Comparison of ENCODE assay signal across 21 mouse cellular contexts in the genomic region with DNA sequence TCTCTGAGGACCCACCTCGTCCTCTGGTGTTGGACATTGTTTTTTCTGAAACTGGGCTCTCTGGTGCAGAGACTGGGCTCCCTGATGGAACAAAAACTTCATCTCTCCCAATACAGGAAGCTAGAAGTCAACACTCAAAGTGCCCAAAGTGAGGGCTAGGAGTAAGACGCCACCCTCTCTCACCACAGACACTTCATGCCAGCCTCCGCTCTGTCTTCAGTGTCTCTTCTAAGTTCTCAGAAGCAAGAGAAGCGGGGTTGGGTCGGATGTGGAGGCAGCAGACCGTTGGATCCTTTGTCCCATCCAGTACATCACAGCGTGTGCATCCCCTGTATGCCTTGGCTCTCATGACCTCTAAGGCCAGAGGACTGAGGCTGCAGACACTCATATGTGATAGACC. TPM values are rescaled to one million over a fixed set of nuclear protein-coding genes. Genes with fewer than 3 reads are reported as not detected.
DNase-seq lines count a peak whose midpoint lies in the region; ATAC-seq and TF ChIP-seq lines count a peak whose summit lies in the region.
"Had no signal": no experiment of that assay in that cellular context is flagged by ENCODE, and none has a peak within 500 bp of the region (broad histone marks: within the 10 kb centered on the region; RNA-seq: fewer than 3 reads in every experiment).

No protein-coding gene starts in this region.

- H3K36me3 ChIP-seq in forebrain, embryonic 10.5 days (replicated peaks): no peaks in the 10 kb centered on the region
- H3K36me3 ChIP-seq in forebrain, embryonic 16.5 days (ENCODE audit: control insufficient read depth, insufficient read depth): no peaks in the 10 kb centered on the region
- H3K36me3 ChIP-seq in thymus, adult 2 months (ENCODE audit: control insufficient read depth, insufficient read depth, low read length): no peaks in the 10 kb centered on the region
- H3K36me3 ChIP-seq in forebrain, embryonic 13.5 days (ENCODE audit: poor library complexity, severe bottlenecking): no peaks in the 10 kb centered on the region
- H3K36me3 ChIP-seq in heart, embryonic 10.5 days: no peaks in the 10 kb centered on the region
- H3K36me3 ChIP-seq: heart, embryonic 15.5 days; hindbrain, embryonic 15.5 days; neural tube, embryonic 15.5 days had no signal

- no peak for TF ChIP-seq POLR2A in thymus, adult 2 months (IDR thresholded peaks at IDR 0.05; ENCODE audit: control insufficient read depth, extremely low read depth, insufficient read depth, low read length, poor library complexity)

- intact Hi-C loops in gastrocnemius, adult 2 months (cut with DNase I): no loop called here

- H3K4me2 ChIP-seq in forebrain, embryonic 16.5 days (ENCODE audit: low read length): no peak overlapping the region
- no peak overlapping the region for H3K4me2 ChIP-seq in forebrain, embryonic 13.5 days
- H3K4me2 ChIP-seq: heart, embryonic 15.5 days; hindbrain, embryonic 15.5 days; neural tube, embryonic 15.5 days had no signal

- 90% methylated on average over 7 of the region's 7 CpGs for WGBS in forebrain, embryonic 10.5 days
- WGBS in forebrain, embryonic 16.5 days: 84% methylated on average over 7 of the region's 7 CpGs
- 69% methylated on average over 7 of the region's 7 CpGs for WGBS in thymus, adult 2 months
- 78% methylated on average over 7 of the region's 7 CpGs for WGBS in forebrain, embryonic 13.5 days
- 87% methylated on average over 7 of the region's 7 CpGs for WGBS in heart, embryonic 10.5 days

- H3K9me3 ChIP-seq in forebrain, embryonic 10.5 days: no peaks in the 10 kb centered on the region
- no peaks in the 10 kb centered on the region for H3K9me3 ChIP-seq in forebrain, embryonic 16.5 days (ENCODE audit: control insufficient read depth, low read length)
- H3K9me3 ChIP-seq in forebrain, embryonic 13.5 days (replicated peaks): no peaks in the 10 kb centered on the region
- no peaks in the 10 kb centered on the region for H3K9me3 ChIP-seq in heart, embryonic 10.5 days
- H3K9me3 ChIP-seq: heart, embryonic 15.5 days; hindbrain, embryonic 15.5 days; neural tube, embryonic 15.5 days had no signal

- H3K9ac ChIP-seq in forebrain, embryonic 16.5 days (replicated peaks; ENCODE audit: low read depth, low read length): no peak overlapping the region
- H3K9ac ChIP-seq in forebrain, embryonic 13.5 days: no peak overlapping the region
- H3K9ac ChIP-seq: heart, embryonic 15.5 days; hindbrain, embryonic 15.5 days; liver, postnatal 0 days; neural tube, embryonic 15.5 days had no signal

- no peaks in the 10 kb centered on the region; the same call in 1 of the 2 replicates for H3K27me3 ChIP-seq in forebrain, embryonic 10.5 days (ENCODE audit: poor library complexity, severe bottlenecking)
- no peaks in the 10 kb centered on the region for H3K27me3 ChIP-seq in forebrain, embryonic 16.5 days (replicated peaks; ENCODE audit: control insufficient read depth, insufficient read depth, low read length)
- no peaks in the 10 kb centered on the region; the same call in 1 of the 2 replicates for H3K27me3 ChIP-seq in thymus, adult 2 months (ENCODE audit: control insufficient read depth, insufficient read depth, low read length)
- H3K27me3 ChIP-seq in forebrain, embryonic 13.5 days: no peaks in the 10 kb centered on the region
- H3K27me3 ChIP-seq in heart, embryonic 10.5 days (ENCODE audit: insufficient read depth, poor library complexity, severe bottlenecking): peaks cover 22% of the 10 kb centered on the region
- H3K27me3 ChIP-seq: heart, embryonic 15.5 days; hindbrain, embryonic 15.5 days; neural tube, embryonic 15.5 days had no signal

- H3K27ac ChIP-seq in forebrain, embryonic 10.5 days: peak overlapping the region; percentile 67
- H3K27ac ChIP-seq in forebrain, embryonic 16.5 days (ENCODE audit: low read length): no peak overlapping the region
- peak overlapping the region; percentile 60; the same call in 1 of the 2 replicates for H3K27ac ChIP-seq in thymus, adult 2 months (ENCODE audit: control insufficient read depth, insufficient read depth, low read length)
- H3K27ac ChIP-seq in forebrain, embryonic 13.5 days: peak overlapping the region; percentile 57; the same call in 1 of the 2 replicates
- H3K27ac ChIP-seq in heart, embryonic 10.5 days: no peak overlapping the region
- H3K27ac ChIP-seq in gastrocnemius, adult 2 months: no peak overlapping the region
- H3K27ac ChIP-seq: heart, embryonic 15.5 days; layer of hippocampus, adult 2 months; macrophage; neural tube, embryonic 15.5 days had no signal

- no peak for TF ChIP-seq CTCF in thymus, adult 2 months (IDR thresholded peaks at IDR 0.05; ENCODE audit: borderline replicate concordance, control insufficient read depth, extremely low read depth, insufficient read depth, low read length, poor library complexity)
- TF ChIP-seq CTCF in gastrocnemius, adult 2 months (IDR thresholded peaks at IDR 0.05): no peak

- H3K4me3 ChIP-seq in forebrain, embryonic 10.5 days: no peak overlapping the region
- no peak overlapping the region for H3K4me3 ChIP-seq in forebrain, embryonic 16.5 days (replicated peaks; ENCODE audit: low read length)
- no peak overlapping the region for H3K4me3 ChIP-seq in thymus, adult 2 months (ENCODE audit: control insufficient read depth, insufficient read depth, low read length)
- H3K4me3 ChIP-seq in forebrain, embryonic 13.5 days: no peak overlapping the region
- no peak overlapping the region for H3K4me3 ChIP-seq in heart, embryonic 10.5 days
- no peak overlapping the region for H3K4me3 ChIP-seq in gastrocnemius, adult 2 months
- H3K4me3 ChIP-seq: heart, embryonic 15.5 days; hindbrain, embryonic 15.5 days; layer of hippocampus, adult 2 months; neural tube, embryonic 15.5 days had no signal

- DNase-seq in forebrain, embryonic 10.5 days (ENCODE audit: extremely low spot score, low spot score): no peak
- no peak for DNase-seq in thymus, adult 2 months
- DNase-seq in thymus, postnatal 25 days: no peak
- DNase-seq in heart, embryonic 10.5 days (ENCODE audit: low spot score): no peak
- no peak for DNase-seq in gastrocnemius, adult 2 months
- DNase-seq: adrenal gland, postnatal 25 days; cerebellum, adult 8-10 months; heart, postnatal 36 days; liver, postnatal 0 days; right cerebral cortex, adult 18-20 months; right cerebral cortex, postnatal 4 days; thymus, adult 18-20 months had no signal

- no peak for ATAC-seq in forebrain, embryonic 16.5 days
- ATAC-seq in forebrain, embryonic 13.5 days: no peak
- ATAC-seq: intestine, embryonic 16.5 days; liver, postnatal 0 days; lung, postnatal 0 days had no signal

- H3K4me1 ChIP-seq in forebrain, embryonic 10.5 days: peaks cover 87% of the 10 kb centered on the region
- peaks cover 25% of the 10 kb centered on the region for H3K4me1 ChIP-seq in forebrain, embryonic 16.5 days (replicated peaks; ENCODE audit: control insufficient read depth, insufficient read depth, low read length)
- H3K4me1 ChIP-seq in thymus, adult 2 months (replicated peaks; ENCODE audit: control insufficient read depth, insufficient read depth, low read length): peaks cover 59% of the 10 kb centered on the region
- H3K4me1 ChIP-seq in forebrain, embryonic 13.5 days: peaks cover 54% of the 10 kb centered on the region
- H3K4me1 ChIP-seq in heart, embryonic 10.5 days: peaks cover 42% of the 10 kb centered on the region

RNA-seq across cellular contexts. Expression of a gene that starts 11.4 kb away (rescaled TPM):
- 16.7 and 17.3 TPM in 2 replicates for polyA plus RNA-seq in forebrain, embryonic 10.5 days (2016; fragmentation: Nextera tagmentation; extraction: Ambion mirVana)
- polyA plus RNA-seq in forebrain, embryonic 16.5 days (2015; fragmentation: Nextera tagmentation; extraction: Ambion mirVana): 15.3 and 16.1 TPM in 2 replicates
- polyA plus RNA-seq in thymus, adult 2 months (2012; rRNA removed): 13.9 and 14.0 TPM in 2 replicates
- 11.6 and 14.4 TPM in 2 replicates for polyA plus RNA-seq in forebrain, embryonic 13.5 days (2015; fragmentation: Nextera tagmentation; extraction: Ambion mirVana)
- 14.5 and 19.8 TPM in 2 replicates for polyA plus RNA-seq in heart, embryonic 10.5 days (2016; fragmentation: Nextera tagmentation; extraction: Ambion mirVana)
- 1 to 10 TPM; 3.0 to 3.3 TPM for total RNA-seq in gastrocnemius, adult 2 months (2021)

RNA-seq across cellular contexts. Expression of a gene that starts 50.8 kb away (rescaled TPM):
- polyA plus RNA-seq in forebrain, embryonic 10.5 days (2016; fragmentation: Nextera tagmentation; extraction: Ambion mirVana): 109 and 114 TPM in 2 replicates
- 119 and 147 TPM in 2 replicates for polyA plus RNA-seq in forebrain, embryonic 16.5 days (2015; fragmentation: Nextera tagmentation; extraction: Ambion mirVana)
- 428 and 476 TPM in 2 replicates for polyA plus RNA-seq in thymus, adult 2 months (2012; rRNA removed)
- polyA plus RNA-seq in forebrain, embryonic 13.5 days (2015; fragmentation: Nextera tagmentation; extraction: Ambion mirVana): 92.3 and 99.6 TPM in 2 replicates
- 55.7 and 62.0 TPM in 2 replicates for polyA plus RNA-seq in heart, embryonic 10.5 days (2016; fragmentation: Nextera tagmentation; extraction: Ambion mirVana)
- total RNA-seq in gastrocnemius, adult 2 months (2021): 1 to 10 TPM; 3.2 to 7.4 TPM

Comparison
In these comparisons a context has a peak if more than half of its experiments do, and no peak if none do; other contexts are left out.
1. H3K27ac ChIP-seq: peak in forebrain, embryonic 10.5 days (single experiment), thymus, adult 2 months (single experiment) and forebrain, embryonic 13.5 days (single experiment); none in forebrain, embryonic 16.5 days (single experiment), heart, embryonic 10.5 days (single experiment) and gastrocnemius, adult 2 months (single experiment).